Mouse (Mus musculus): ENCODE data around the gene Zfp691. TPM values are rescaled to one million over a fixed set of nuclear protein-coding genes. Genes with fewer than 3 reads are reported as not detected.
A peak's percentile ranks its signal among the peaks of the same experiment; 100 is the strongest.

The Zfp691 gene
- polyA plus RNA-seq, 1 experiment from 2014 or later: 5.4 TPM

DNA sequence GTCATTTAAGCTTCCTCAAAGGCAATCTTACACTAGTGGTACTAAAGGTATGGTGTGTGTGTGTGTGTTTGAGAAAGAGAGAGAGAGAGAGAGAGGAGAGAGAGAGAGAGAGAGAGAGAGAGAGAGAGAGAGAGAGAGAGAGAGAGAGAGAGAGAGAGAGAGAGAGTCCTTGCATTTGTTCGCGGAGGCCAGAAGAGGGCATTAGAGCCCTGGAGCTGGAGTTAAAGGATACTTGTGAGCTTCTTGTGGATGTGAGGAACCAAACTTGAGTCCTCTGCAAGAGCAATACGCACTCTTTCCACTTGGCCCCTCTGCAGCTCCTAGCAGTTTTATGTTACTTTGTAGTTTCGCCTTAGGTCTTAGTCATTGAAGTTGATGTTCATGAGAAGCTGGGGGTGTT is 11.0 kb downstream of the Zfp691 start:
- ATAC-seq (replicated peaks): no peak
- Histone ChIP-seq H3K4me1 (no peaks in the 10 kb centered on the region), H3K9me3 (no peaks in the 10 kb centered on the region), H3K4me3 (no peak overlapping the region), H3K9ac (replicated peaks) (no peak overlapping the region), H3K27me3 (no peaks in the 10 kb centered on the region), H3K27ac (replicated peaks) (no peak overlapping the region), H3K4me2 (replicated peaks) (no peak overlapping the region), H3K36me3 (no peaks in the 10 kb centered on the region)
- WGBS: 68% methylated on average over 4 of the region's 4 CpGs

DNA sequence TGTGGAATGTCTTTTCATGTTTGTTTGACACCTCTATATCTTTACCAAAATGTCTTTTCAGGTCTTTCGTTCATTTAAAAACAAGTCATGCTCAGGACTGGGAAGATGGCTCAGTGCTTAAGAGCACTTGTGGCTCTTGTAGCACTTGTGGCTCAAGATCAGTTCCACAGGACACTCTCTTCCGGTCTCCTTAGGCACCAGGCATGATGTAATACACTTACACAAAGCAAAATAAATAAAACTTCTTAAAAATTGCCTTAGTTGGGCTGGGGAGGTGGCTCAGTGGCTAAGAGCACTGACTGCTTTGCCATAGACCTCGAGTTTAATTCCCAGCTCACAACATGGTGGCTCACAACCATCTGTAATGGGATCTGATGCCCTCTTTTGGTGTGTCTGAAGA is 12.6 kb downstream of the Zfp691 start:
- Histone ChIP-seq H3K4me2 (replicated peaks) (no peak overlapping the region), H3K27ac (replicated peaks) (no peak overlapping the region), H3K36me3 (no peaks in the 10 kb centered on the region), H3K9ac (replicated peaks) (no peak overlapping the region), H3K4me3 (no peak overlapping the region), H3K27me3 (no peaks in the 10 kb centered on the region), H3K9me3 (no peaks in the 10 kb centered on the region), H3K4me1 (no peaks in the 10 kb centered on the region)
- 81% methylated on average over 3 of the region's 3 CpGs for WGBS
- no peak for ATAC-seq (replicated peaks)

DNA sequence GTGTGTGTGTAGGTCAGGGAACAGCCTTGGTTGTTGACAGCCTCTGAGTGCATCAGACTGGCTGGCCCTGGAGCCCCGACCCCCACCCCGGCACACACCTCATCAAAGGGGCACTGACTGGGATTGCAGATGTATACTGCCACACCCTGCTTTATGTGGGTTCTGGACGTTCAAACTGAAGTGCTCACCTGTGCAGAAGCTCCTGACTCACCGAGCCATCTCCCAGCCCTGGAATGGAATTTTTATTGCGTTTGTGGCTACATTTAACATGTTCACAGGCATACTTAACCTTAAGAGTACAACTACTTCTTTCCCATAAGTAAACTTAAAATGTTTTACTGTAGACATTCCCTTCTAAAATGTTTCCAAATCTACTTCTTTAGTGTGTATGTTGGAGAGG is 16.1 kb downstream of the Zfp691 start:
- H3K9me3 ChIP-seq: no peaks in the 10 kb centered on the region
- no peak overlapping the region for H3K9ac ChIP-seq (replicated peaks)
- H3K27ac ChIP-seq (replicated peaks): no peak overlapping the region
- no peaks in the 10 kb centered on the region for H3K4me1 ChIP-seq
- no peak for ATAC-seq (replicated peaks)
- H3K4me3 ChIP-seq: no peak overlapping the region
- WGBS: 85% methylated on average over 5 of the region's 5 CpGs
- no peaks in the 10 kb centered on the region for H3K36me3 ChIP-seq
- H3K4me2 ChIP-seq (replicated peaks): no peak overlapping the region
- H3K27me3 ChIP-seq: no peaks in the 10 kb centered on the region

DNA sequence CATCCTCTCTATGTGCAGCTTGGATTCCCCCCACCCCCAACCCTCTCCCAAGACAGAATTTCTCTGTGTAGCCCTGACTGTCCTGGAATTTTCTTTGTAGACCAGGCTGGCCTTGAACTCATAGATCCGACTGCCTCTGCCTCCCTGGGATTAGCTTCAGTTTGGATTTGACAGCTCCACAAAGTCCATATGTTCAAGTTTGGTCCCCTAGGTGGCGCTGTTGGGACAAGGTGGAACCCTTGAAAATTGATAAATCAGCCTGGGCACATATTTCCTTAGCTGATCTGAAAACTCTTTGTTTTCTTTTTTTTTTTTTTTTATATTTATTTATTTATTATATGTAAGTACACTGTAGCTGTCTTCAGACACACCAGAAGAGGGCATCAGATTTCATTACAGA is 16.8 kb downstream of the Zfp691 start:
- no peak for ATAC-seq (replicated peaks)
- H3K27me3 ChIP-seq: no peaks in the 10 kb centered on the region
- 27% methylated on average over 2 of the region's 2 CpGs for WGBS

DNA sequence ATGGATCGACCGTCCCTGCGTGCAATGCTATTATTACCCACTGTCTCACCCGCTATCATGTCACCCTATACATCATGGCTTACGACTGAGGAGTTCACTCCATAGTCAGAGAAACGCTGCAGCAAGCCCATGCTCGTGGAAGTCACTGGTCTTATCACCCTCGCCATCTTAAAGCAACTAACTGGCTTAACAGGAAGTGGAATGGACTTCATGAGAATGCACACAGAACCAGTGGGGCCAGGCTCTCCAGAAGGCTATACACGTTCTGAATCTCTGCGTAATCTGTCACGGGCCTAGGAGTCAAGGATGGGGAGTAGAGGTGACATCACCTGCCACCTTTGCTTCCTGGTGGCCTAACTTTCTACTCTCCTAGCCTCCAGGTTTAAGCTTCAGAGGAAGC is 25.3 kb downstream of the Zfp691 start:
- 91% methylated on average over 11 of the region's 11 CpGs for WGBS
- Histone ChIP-seq H3K4me2 (replicated peaks) (no peak overlapping the region), H3K4me1 (no peaks in the 10 kb centered on the region), H3K9ac (replicated peaks) (no peak overlapping the region), H3K36me3 (no peaks in the 10 kb centered on the region), H3K4me3 (no peak overlapping the region), H3K27me3 (no peaks in the 10 kb centered on the region), H3K9me3 (no peaks in the 10 kb centered on the region), H3K27ac (replicated peaks) (no peak overlapping the region)
- ATAC-seq (replicated peaks): no peak

More for the DNA sequence above, 16.8 kb downstream of the Zfp691 start:
- Histone ChIP-seq H3K9ac (replicated peaks) (no peak overlapping the region), H3K36me3 (no peaks in the 10 kb centered on the region), H3K9me3 (no peaks in the 10 kb centered on the region), H3K4me1 (no peaks in the 10 kb centered on the region), H3K27ac (replicated peaks) (no peak overlapping the region), H3K4me2 (replicated peaks) (no peak overlapping the region), H3K4me3 (no peak overlapping the region)

DNA sequence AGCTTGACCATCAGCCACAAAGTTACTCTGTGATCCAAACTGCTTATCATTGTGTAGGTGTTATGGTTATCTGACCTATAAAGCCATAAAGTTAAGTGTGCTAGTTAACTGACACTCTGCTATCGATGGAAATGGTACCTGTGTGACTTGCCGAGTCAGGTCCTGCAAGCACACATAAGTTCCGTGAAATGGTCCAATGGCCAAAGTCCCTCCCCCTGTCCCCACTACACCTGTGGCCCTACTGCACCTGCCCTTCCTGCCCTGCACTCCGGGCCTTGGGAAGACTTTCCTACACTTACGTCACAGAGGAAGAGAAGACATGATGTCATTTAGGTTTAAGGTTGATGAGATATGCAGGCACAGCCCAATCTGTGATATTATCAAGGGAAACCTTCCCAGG is 26.6 kb downstream of the Zfp691 start:
- Histone ChIP-seq H3K9me3 (no peaks in the 10 kb centered on the region), H3K4me3 (no peak overlapping the region), H3K27me3 (no peaks in the 10 kb centered on the region), H3K9ac (replicated peaks) (no peak overlapping the region), H3K4me2 (replicated peaks) (no peak overlapping the region), H3K36me3 (no peaks in the 10 kb centered on the region), H3K4me1 (peaks cover 5% of the 10 kb centered on the region; the same call in 1 of the 2 replicates), H3K27ac (replicated peaks) (no peak overlapping the region)
- no peak for ATAC-seq (replicated peaks)
- 96% methylated on average over 5 of the region's 5 CpGs for WGBS

DNA sequence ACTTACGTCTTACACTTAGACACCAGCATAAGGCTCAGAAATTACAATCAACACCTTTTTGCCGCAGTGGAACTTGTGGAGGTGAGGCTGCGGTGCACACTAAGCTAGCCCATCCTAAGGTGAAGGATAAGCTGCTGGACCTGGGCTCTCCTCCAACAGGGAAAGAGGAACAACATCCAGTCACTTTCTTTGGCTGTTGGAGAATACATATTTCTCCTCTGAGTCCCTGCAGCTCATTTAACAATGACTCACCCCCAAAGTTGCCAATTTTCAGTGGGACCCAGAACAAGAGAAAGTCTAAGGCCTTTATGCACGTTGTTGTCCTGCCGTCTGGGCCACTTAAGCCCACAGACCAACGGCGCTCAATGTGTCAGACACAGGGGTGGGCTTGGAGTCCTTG is 27.2 kb downstream of the Zfp691 start:
- Histone ChIP-seq H3K9me3 (no peaks in the 10 kb centered on the region), H3K4me1 (peaks cover 6% of the 10 kb centered on the region; the same call in 1 of the 2 replicates), H3K27ac (replicated peaks) (no peak overlapping the region), H3K36me3 (no peaks in the 10 kb centered on the region), H3K4me3 (no peak overlapping the region), H3K9ac (replicated peaks) (no peak overlapping the region), H3K27me3 (no peaks in the 10 kb centered on the region), H3K4me2 (replicated peaks) (no peak overlapping the region)
- no peak for ATAC-seq (replicated peaks)
- WGBS: 82% methylated on average over 7 of the region's 7 CpGs

DNA sequence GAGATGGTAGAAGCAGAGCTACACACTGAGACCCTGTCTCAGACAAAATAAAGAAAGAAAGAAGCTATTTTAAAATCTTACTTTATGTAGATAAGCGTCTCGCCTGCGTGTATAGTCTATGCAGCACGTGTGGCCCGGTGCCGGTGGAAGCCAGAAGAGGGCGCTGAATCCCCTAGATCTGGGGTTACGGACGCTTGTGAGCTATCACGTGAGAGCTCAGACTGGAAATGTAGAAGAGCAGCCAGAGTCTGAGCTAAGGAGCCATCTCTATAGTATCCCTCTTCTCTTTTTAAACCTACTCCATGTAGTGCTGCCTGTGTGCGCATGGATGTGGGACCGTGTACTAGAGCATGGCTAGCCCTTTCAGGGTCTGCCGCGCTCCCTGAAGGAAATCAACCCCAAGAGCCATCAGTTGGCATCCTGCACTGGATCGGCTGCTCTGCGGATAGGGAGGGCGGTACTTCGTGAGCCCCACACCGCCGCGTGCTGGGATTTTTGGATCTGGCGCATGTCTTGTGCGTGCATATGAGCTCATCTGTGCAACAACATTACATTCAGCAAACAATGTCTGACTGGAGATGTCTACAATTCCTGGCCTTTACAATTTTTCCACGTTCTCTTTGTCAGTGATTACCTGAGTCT is 31.6 kb downstream of the Zfp691 start:
- Histone ChIP-seq H3K4me1 (peaks cover 15% of the 10 kb centered on the region), H3K9ac (replicated peaks) (no peak overlapping the region; the same call in 1 of the 2 replicates), H3K27ac (replicated peaks) (peak overlapping the region; percentile 62), H3K27me3 (no peaks in the 10 kb centered on the region), H3K4me3 (peak overlapping the region; percentile 28), H3K9me3 (no peaks in the 10 kb centered on the region), H3K36me3 (no peaks in the 10 kb centered on the region), H3K4me2 (replicated peaks) (peak overlapping the region; percentile 43)
- peak; percentile 74 for ATAC-seq (replicated peaks)
- WGBS: 24% methylated on average over 24 of the region's 24 CpGs

DNA sequence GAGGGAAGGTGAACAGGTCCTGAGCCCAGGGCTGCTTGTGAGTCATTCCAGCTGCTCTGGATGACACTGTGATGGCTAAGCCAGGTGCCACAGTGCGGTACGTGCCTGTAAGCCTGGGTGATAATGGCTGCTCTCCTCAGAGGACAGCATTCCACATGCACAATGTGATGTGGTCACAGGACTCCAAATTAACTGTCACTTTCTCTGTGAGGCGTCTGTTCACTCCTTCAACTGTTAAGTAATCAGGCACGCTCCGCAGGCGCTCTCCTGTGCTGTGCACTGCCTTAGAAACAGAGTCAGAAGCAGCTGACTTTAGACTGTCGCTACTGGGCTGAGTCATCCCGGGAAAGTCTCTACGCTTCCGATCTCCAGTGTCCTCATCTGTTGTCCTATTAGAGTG is 32.8 kb downstream of the Zfp691 start:
- Histone ChIP-seq H3K9me3 (no peaks in the 10 kb centered on the region), H3K27me3 (no peaks in the 10 kb centered on the region), H3K27ac (replicated peaks) (no peak overlapping the region), H3K9ac (replicated peaks) (no peak overlapping the region), H3K4me3 (no peak overlapping the region), H3K4me1 (peaks cover 15% of the 10 kb centered on the region), H3K36me3 (peaks cover 6% of the 10 kb centered on the region; the same call in 1 of the 2 replicates), H3K4me2 (replicated peaks) (no peak overlapping the region)
- 55% methylated on average over 10 of the region's 10 CpGs for WGBS
- ATAC-seq (replicated peaks): no peak; the same call in 1 of the 2 replicates

DNA sequence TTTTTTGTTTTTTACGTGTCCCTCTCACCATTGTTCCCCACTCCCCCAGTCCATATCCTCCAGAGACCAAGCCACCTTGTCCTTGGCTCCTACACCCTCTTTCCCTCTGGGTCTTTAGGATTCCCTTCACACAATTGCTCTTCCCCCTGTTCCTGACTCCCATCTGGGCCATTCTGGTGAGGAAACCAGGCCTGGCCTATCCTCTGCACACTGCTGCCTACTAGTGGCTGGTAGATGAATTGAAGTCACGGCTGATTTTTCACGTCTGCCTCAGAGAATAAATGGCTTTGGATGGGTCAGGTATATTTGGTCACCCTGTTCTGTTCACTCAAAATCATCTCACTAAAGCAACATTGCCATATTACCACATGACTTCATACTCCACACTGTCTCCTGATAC is 33.9 kb downstream of the Zfp691 start:
- no peak overlapping the region for H3K9ac ChIP-seq (replicated peaks)
- no peak for ATAC-seq (replicated peaks)
- H3K27ac ChIP-seq (replicated peaks): no peak overlapping the region
- H3K9me3 ChIP-seq: no peaks in the 10 kb centered on the region
- H3K36me3 ChIP-seq: peaks cover 17% of the 10 kb centered on the region
- no peaks in the 10 kb centered on the region for H3K27me3 ChIP-seq
- 41% methylated on average over 3 of the region's 3 CpGs for WGBS
- H3K4me1 ChIP-seq: peaks cover 15% of the 10 kb centered on the region
- no peak overlapping the region for H3K4me3 ChIP-seq
- H3K4me2 ChIP-seq (replicated peaks): no peak overlapping the region

DNA sequence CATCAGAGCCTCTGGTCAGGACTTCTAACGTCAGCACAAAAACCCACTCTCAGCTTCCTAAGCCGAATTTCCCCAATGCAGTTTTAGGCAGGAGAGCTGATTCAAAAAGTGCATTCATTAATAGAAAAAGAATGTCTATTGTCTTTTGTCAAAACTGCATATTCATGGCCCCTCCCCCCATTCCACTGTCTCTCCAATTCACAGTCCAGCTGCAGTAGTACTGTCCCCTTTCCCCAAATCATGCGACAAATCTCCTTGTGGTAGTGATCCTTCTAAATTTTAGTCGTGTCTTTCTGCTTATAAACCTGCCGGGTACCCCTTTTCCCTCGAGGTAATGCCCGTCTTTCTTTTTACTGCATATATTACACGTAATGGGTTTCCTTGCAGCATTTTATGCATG is 35.2 kb downstream of the Zfp691 start:
- no peak overlapping the region for H3K9ac ChIP-seq (replicated peaks)
- H3K27me3 ChIP-seq: no peaks in the 10 kb centered on the region
- H3K27ac ChIP-seq (replicated peaks): peak overlapping the region; percentile 17; the same call in 1 of the 2 replicates
- H3K9me3 ChIP-seq: no peaks in the 10 kb centered on the region
- WGBS: 52% methylated on average over 8 of the region's 8 CpGs
- no peak for ATAC-seq (replicated peaks)
- H3K4me1 ChIP-seq: peaks cover 15% of the 10 kb centered on the region
- H3K4me2 ChIP-seq (replicated peaks): peak overlapping the region; percentile 44
- H3K4me3 ChIP-seq: peak overlapping the region; percentile 26
- H3K36me3 ChIP-seq: peaks cover 25% of the 10 kb centered on the region

DNA sequence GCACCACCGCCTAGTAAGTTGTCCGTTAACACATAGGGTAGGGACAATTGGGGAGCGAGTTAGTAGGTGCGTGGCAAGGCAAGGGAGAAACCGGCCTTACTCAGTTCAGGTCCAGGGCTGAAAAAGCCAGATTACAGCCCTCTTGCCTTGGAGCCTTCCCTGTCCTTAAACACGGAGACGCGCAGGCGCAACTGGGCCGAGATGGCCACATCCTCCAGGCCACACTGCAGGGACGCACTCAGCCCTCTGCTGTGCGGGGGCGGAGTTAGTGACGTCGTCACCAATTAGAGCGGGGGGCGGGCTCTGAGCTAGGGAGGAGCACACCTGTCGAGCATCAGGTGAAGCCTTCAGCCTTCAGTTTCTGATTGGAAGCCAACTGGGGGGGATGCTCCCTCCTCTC is 35.8 kb downstream of the Zfp691 start:
- no peak overlapping the region; the same call in 1 of the 2 replicates for H3K9ac ChIP-seq (replicated peaks)
- H3K27ac ChIP-seq (replicated peaks): no peak overlapping the region
- no peaks in the 10 kb centered on the region for H3K27me3 ChIP-seq
- peak; percentile 79 for ATAC-seq (replicated peaks)
- peak overlapping the region; percentile 26 for H3K4me3 ChIP-seq
- H3K4me1 ChIP-seq: peaks cover 15% of the 10 kb centered on the region
- WGBS: 8% methylated on average over 18 of the region's 18 CpGs
- H3K36me3 ChIP-seq: peaks cover 30% of the 10 kb centered on the region
- H3K4me2 ChIP-seq (replicated peaks): peak overlapping the region; percentile 44
- no peaks in the 10 kb centered on the region for H3K9me3 ChIP-seq

DNA sequence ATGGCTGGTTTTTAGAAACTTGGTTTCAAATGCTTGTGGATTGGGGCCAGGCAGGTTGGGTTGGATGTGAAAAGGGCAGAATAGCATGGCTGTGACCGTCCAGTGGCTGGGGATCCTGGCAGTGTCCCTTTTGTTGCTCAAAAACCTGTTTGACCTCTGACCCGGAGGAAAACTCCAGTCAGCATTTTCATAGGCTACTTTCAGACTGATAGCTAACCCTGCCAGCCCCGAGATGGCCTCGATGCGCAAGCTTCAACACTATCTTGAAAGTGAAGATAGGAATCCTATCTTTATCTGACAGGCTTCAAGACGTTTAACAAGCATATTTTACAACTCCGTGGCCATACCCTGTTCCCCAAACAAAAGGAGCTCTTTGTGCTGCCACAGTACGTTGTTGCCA is 36.7 kb downstream of the Zfp691 start:
- Histone ChIP-seq H3K36me3 (peaks cover 36% of the 10 kb centered on the region), H3K9ac (replicated peaks) (no peak overlapping the region), H3K27ac (replicated peaks) (no peak overlapping the region), H3K4me2 (replicated peaks) (no peak overlapping the region), H3K4me1 (peaks cover 9% of the 10 kb centered on the region), H3K27me3 (no peaks in the 10 kb centered on the region), H3K4me3 (no peak overlapping the region), H3K9me3 (no peaks in the 10 kb centered on the region)
- ATAC-seq (replicated peaks): no peak
- WGBS: 63% methylated on average over 8 of the region's 8 CpGs
